In genomic region chr6:30653518-30653917, GRCm38 (mm10) we compare ENCODE assay signal across 14 mouse cellular contexts. TPM values are rescaled to one million over a fixed set of nuclear protein-coding genes. Genes with fewer than 3 reads are reported as not detected.
A peak's percentile ranks its signal among the peaks of the same experiment; 100 is the strongest.
DNase-seq lines count a peak whose midpoint lies in the region; ATAC-seq lines count a peak whose summit lies in the region.
"Had no signal": no experiment of that assay in that cellular context is flagged by ENCODE, and none has a peak within 500 bp of the region (broad histone marks: within the 10 kb centered on the region; RNA-seq: fewer than 3 reads in every experiment).

No protein-coding gene starts in this region.

- ATAC-seq in kidney, embryonic 16.5 days (ENCODE audit: low FRiP score, low TSS enrichment), result no peak
- ATAC-seq in embryonic facial prominence, embryonic 15.5 days (ENCODE audit: insufficient number of reproducible peaks, low FRiP score, low TSS enrichment, low read depth), result no peak
- no peak for ATAC-seq in hindbrain, embryonic 12.5 days (ENCODE audit: low FRiP score)
- no peak for ATAC-seq in midbrain, embryonic 14.5 days (ENCODE audit: low FRiP score, low TSS enrichment)

- intact Hi-C loops in left cerebral cortex, postnatal 25 days (cut with DNase I), result no loop called here

- H3K9ac ChIP-seq in kidney, embryonic 16.5 days (replicated peaks; ENCODE audit: low read length), result no peak overlapping the region
- H3K9ac ChIP-seq in embryonic facial prominence, embryonic 15.5 days, result no peak overlapping the region
- H3K9ac ChIP-seq in hindbrain, embryonic 12.5 days, result no peak overlapping the region
- no peak overlapping the region for H3K9ac ChIP-seq in midbrain, embryonic 14.5 days (replicated peaks; ENCODE audit: low read length)
- H3K9ac ChIP-seq: neural tube, embryonic 12.5 days had no signal

- no peaks in the 10 kb centered on the region for H3K9me3 ChIP-seq in kidney, embryonic 16.5 days (ENCODE audit: low read length)
- no peaks in the 10 kb centered on the region for H3K9me3 ChIP-seq in embryonic facial prominence, embryonic 15.5 days (replicated peaks)
- H3K9me3 ChIP-seq in hindbrain, embryonic 12.5 days (replicated peaks), result no peaks in the 10 kb centered on the region
- no peaks in the 10 kb centered on the region for H3K9me3 ChIP-seq in midbrain, embryonic 14.5 days (ENCODE audit: control insufficient read depth, low read length)
- H3K9me3 ChIP-seq: neural tube, embryonic 12.5 days had no signal

- H3K27ac ChIP-seq in kidney, embryonic 16.5 days (ENCODE audit: low read length), result peak overlapping the region; percentile 87
- H3K27ac ChIP-seq in embryonic facial prominence, embryonic 15.5 days (replicated peaks), result peak overlapping the region; percentile 87
- peak overlapping the region; percentile 69 for H3K27ac ChIP-seq in hindbrain, embryonic 12.5 days
- peak overlapping the region; percentile 79 for H3K27ac ChIP-seq in midbrain, embryonic 14.5 days (replicated peaks; ENCODE audit: low read depth, low read length)

- no peak overlapping the region for H3K4me3 ChIP-seq in kidney, embryonic 16.5 days (ENCODE audit: low read length)
- no peak overlapping the region for H3K4me3 ChIP-seq in embryonic facial prominence, embryonic 15.5 days (replicated peaks)
- no peak overlapping the region for H3K4me3 ChIP-seq in hindbrain, embryonic 12.5 days
- H3K4me3 ChIP-seq in midbrain, embryonic 14.5 days (replicated peaks; ENCODE audit: low read depth, low read length), result no peak overlapping the region
- H3K4me3 ChIP-seq: neural tube, embryonic 12.5 days had no signal

- DNase-seq in kidney, adult 8-10 months, result no peak
- DNase-seq in midbrain, embryonic 14.5 days, result no peak
- DNase-seq in layer of hippocampus, adult 8-10 months (ENCODE audit: low spot score in 2 of 2), result no peak
- no peak for DNase-seq in left cerebral cortex, postnatal 25 days (ENCODE audit: low spot score in 2 of 2)
- no peak for DNase-seq in urinary bladder, postnatal 14 days (ENCODE audit: low spot score)
- DNase-seq: cerebellum, adult 11 months; heart, adult 18-20 months; layer of hippocampus, adult 9-11 months; lung, adult 18-20 months; thymus, postnatal 36 days had no signal

- H3K4me2 ChIP-seq in kidney, embryonic 16.5 days (replicated peaks; ENCODE audit: low read depth, low read length), result no peak overlapping the region
- H3K4me2 ChIP-seq in embryonic facial prominence, embryonic 15.5 days (replicated peaks), result no peak overlapping the region
- no peak overlapping the region for H3K4me2 ChIP-seq in hindbrain, embryonic 12.5 days (replicated peaks)
- no peak overlapping the region for H3K4me2 ChIP-seq in midbrain, embryonic 14.5 days (ENCODE audit: low read length)
- H3K4me2 ChIP-seq: neural tube, embryonic 12.5 days had no signal

- peaks cover 49% of the 10 kb centered on the region for H3K4me1 ChIP-seq in kidney, embryonic 16.5 days (ENCODE audit: insufficient read depth, low read length)
- H3K4me1 ChIP-seq in embryonic facial prominence, embryonic 15.5 days, result peaks cover 58% of the 10 kb centered on the region
- peaks cover 44% of the 10 kb centered on the region for H3K4me1 ChIP-seq in hindbrain, embryonic 12.5 days
- H3K4me1 ChIP-seq in midbrain, embryonic 14.5 days (ENCODE audit: control insufficient read depth, insufficient read depth, low read length), result peaks cover 25% of the 10 kb centered on the region

- 51% methylated on average over 6 of the region's 6 CpGs for WGBS in kidney, embryonic 16.5 days
- 56% methylated on average over 6 of the region's 6 CpGs for WGBS in embryonic facial prominence, embryonic 15.5 days
- WGBS in hindbrain, embryonic 12.5 days, result 77% methylated on average over 6 of the region's 6 CpGs
- WGBS in midbrain, embryonic 14.5 days, result 85% methylated on average over 6 of the region's 6 CpGs

- H3K27me3 ChIP-seq in kidney, embryonic 16.5 days (ENCODE audit: insufficient read depth, low read length), result no peaks in the 10 kb centered on the region
- H3K27me3 ChIP-seq in embryonic facial prominence, embryonic 15.5 days, result no peaks in the 10 kb centered on the region
- no peaks in the 10 kb centered on the region for H3K27me3 ChIP-seq in hindbrain, embryonic 12.5 days
- no peaks in the 10 kb centered on the region for H3K27me3 ChIP-seq in midbrain, embryonic 14.5 days (ENCODE audit: control insufficient read depth, insufficient read depth, low read length)
- H3K27me3 ChIP-seq: neural tube, embryonic 12.5 days had no signal

- no peaks in the 10 kb centered on the region for H3K36me3 ChIP-seq in kidney, embryonic 16.5 days (ENCODE audit: insufficient read depth, low read length)
- H3K36me3 ChIP-seq in embryonic facial prominence, embryonic 15.5 days, result no peaks in the 10 kb centered on the region
- 0 out of 2 replicates have a peak, but pooled peaks cover 2% of the 10 kb centered on the region for H3K36me3 ChIP-seq in hindbrain, embryonic 12.5 days
- no peaks in the 10 kb centered on the region for H3K36me3 ChIP-seq in midbrain, embryonic 14.5 days (ENCODE audit: control insufficient read depth, insufficient read depth, low read length)
- H3K36me3 ChIP-seq: neural tube, embryonic 12.5 days had no signal

RNA-seq across cellular contexts. Expression of gene Cpa1, which starts 14.5 kb away (rescaled TPM):
- polyA plus RNA-seq in kidney, embryonic 16.5 days (2015; fragmentation: Nextera tagmentation; extraction: Ambion mirVana), result 1.8 and 2.4 TPM in 2 replicates
- 0.98 and 1.2 TPM in 2 replicates for polyA plus RNA-seq in embryonic facial prominence, embryonic 15.5 days (2015; fragmentation: Nextera tagmentation; extraction: Ambion mirVana)
- polyA plus RNA-seq in hindbrain, embryonic 12.5 days (2016; fragmentation: Nextera tagmentation; extraction: Ambion mirVana), result 0.30 and 0.34 TPM in 2 replicates
- 0.50 and 0.61 TPM in 2 replicates for polyA plus RNA-seq in midbrain, embryonic 14.5 days (2014; fragmentation: Nextera tagmentation; extraction: Ambion mirVana)
- total RNA-seq in layer of hippocampus, adult 8-10 months (2022), result not detected
- not detected for total RNA-seq in left cerebral cortex, postnatal 25 days (2021)
- total RNA-seq: heart, adult 18-20 months had no signal

RNA-seq across cellular contexts. Expression of gene Cep41, which starts 40.0 kb away (rescaled TPM):
- 20.6 and 21.6 TPM in 2 replicates for polyA plus RNA-seq in kidney, embryonic 16.5 days (2015; fragmentation: Nextera tagmentation; extraction: Ambion mirVana)
- 30.9 and 33.1 TPM in 2 replicates for polyA plus RNA-seq in embryonic facial prominence, embryonic 15.5 days (2015; fragmentation: Nextera tagmentation; extraction: Ambion mirVana)
- polyA plus RNA-seq in hindbrain, embryonic 12.5 days (2016; fragmentation: Nextera tagmentation; extraction: Ambion mirVana), result 20.5 and 21.9 TPM in 2 replicates
- 13.3 and 14.2 TPM in 2 replicates for polyA plus RNA-seq in midbrain, embryonic 14.5 days (2014; fragmentation: Nextera tagmentation; extraction: Ambion mirVana)
- total RNA-seq in layer of hippocampus, adult 8-10 months (2022), result 1 to 10 TPM; 5.2 to 8.1 (median 6.7) TPM
- 1 to 10 TPM; 7.5 to 8.1 TPM for total RNA-seq in left cerebral cortex, postnatal 25 days (2021)

RNA-seq across cellular contexts. Expression of gene Cpa5, which starts 42.7 kb away (rescaled TPM):
- polyA plus RNA-seq in kidney, embryonic 16.5 days (2015; fragmentation: Nextera tagmentation; extraction: Ambion mirVana), result 0.64 and 0.66 TPM in 2 replicates
- 0.43 and 1.3 TPM in 2 replicates for polyA plus RNA-seq in embryonic facial prominence, embryonic 15.5 days (2015; fragmentation: Nextera tagmentation; extraction: Ambion mirVana)
- 0.10 TPM in 1 of 2 replicates, not detected in the other for polyA plus RNA-seq in hindbrain, embryonic 12.5 days (2016; fragmentation: Nextera tagmentation; extraction: Ambion mirVana)
- polyA plus RNA-seq in midbrain, embryonic 14.5 days (2014; fragmentation: Nextera tagmentation; extraction: Ambion mirVana), result 0.18 TPM in 1 of 2 replicates, not detected in the other
- not detected for total RNA-seq in layer of hippocampus, adult 8-10 months (2022)
- total RNA-seq in left cerebral cortex, postnatal 25 days (2021), result not detected
- total RNA-seq: heart, adult 18-20 months had no signal
- polyA plus RNA-seq: neural tube, embryonic 12.5 days had no signal
